Mouse (Mus musculus): ENCODE measurements around the gene Ankrd28. TPM values are rescaled to one million over a fixed set of nuclear protein-coding genes. Genes with fewer than 3 reads are reported as not detected.

The Ankrd28 gene
- total and polyA plus RNA-seq, 3 experiments: 6.6 to 27.7 (median 22.1) TPM

GRCm38 (mm10) chr14:31697346-31697745, 133.1 kb downstream of the Ankrd28 start:
- no peak overlapping the region for H3K9ac ChIP-seq (ENCODE audit: low read depth, low read length)
- H3K27me3 ChIP-seq (ENCODE audit: control insufficient read depth, insufficient read depth, low read length): no peaks in the 10 kb centered on the region
- H3K27ac ChIP-seq: peak overlapping the region; percentile 72
- H3K4me1 ChIP-seq (ENCODE audit: control insufficient read depth, insufficient read depth, low read length): peaks cover 3% of the 10 kb centered on the region
- TF ChIP-seq CTCF (IDR thresholded peaks at IDR 0.05) (no peak), POLR2A (IDR thresholded peaks at IDR 0.05; ENCODE audit: insufficient read depth, low read depth, low read length) (no peak), EP300 (IDR thresholded peaks at IDR 0.05; ENCODE audit: insufficient read depth, low read depth, low read length) (no peak)
- no peak overlapping the region for H3K4me3 ChIP-seq
- 67% methylated on average over 3 of the region's 3 CpGs for WGBS
- intact Hi-C loops (cut with DNase I): loop anchor here (5.0 kb wide), 2 partner anchors 40 to 45 kb away; no protein-coding TSS in a partner anchor
- DNase-seq: peak in 1 of 2 experiments; percentile 23
- no peaks in the 10 kb centered on the region for H3K79me2 ChIP-seq (replicated peaks; ENCODE audit: control insufficient read depth, insufficient read depth, low read length)
- H3K36me3 ChIP-seq (ENCODE audit: control insufficient read depth, insufficient read depth, low read length): no peaks in the 10 kb centered on the region

- peak overlapping the region; percentile 72 for H3K27ac ChIP-seq
- 79% methylated on average over 3 of the region's 3 CpGs for WGBS
- H3K36me3 ChIP-seq (ENCODE audit: control insufficient read depth, insufficient read depth, low read length): no peaks in the 10 kb centered on the region
- H3K4me3 ChIP-seq: no peak overlapping the region
- TF ChIP-seq EP300 (IDR thresholded peaks at IDR 0.05; ENCODE audit: insufficient read depth, low read depth, low read length) (no peak), CTCF (IDR thresholded peaks at IDR 0.05) (no peak), POLR2A (IDR thresholded peaks at IDR 0.05; ENCODE audit: insufficient read depth, low read depth, low read length) (no peak)
- no peaks in the 10 kb centered on the region for H3K27me3 ChIP-seq (ENCODE audit: control insufficient read depth, insufficient read depth, low read length)
- DNase-seq: no peak
- intact Hi-C loops (cut with DNase I): loop anchor here (5.0 kb wide), 2 partner anchors 40 to 45 kb away; no protein-coding TSS in a partner anchor
- H3K79me2 ChIP-seq (replicated peaks; ENCODE audit: control insufficient read depth, insufficient read depth, low read length): no peaks in the 10 kb centered on the region
- H3K4me1 ChIP-seq (ENCODE audit: control insufficient read depth, insufficient read depth, low read length): peaks cover 3% of the 10 kb centered on the region
- H3K9ac ChIP-seq (ENCODE audit: low read depth, low read length): no peak overlapping the region
These were observed 133.5 kb downstream of the Ankrd28 start for GRCm38 (mm10) chr14:31696985-31697303.

- Histone ChIP-seq H3K4me1 (ENCODE audit: control insufficient read depth, insufficient read depth, low read length) (peaks cover 3% of the 10 kb centered on the region), H3K4me3 (no peak overlapping the region), H3K36me3 (ENCODE audit: control insufficient read depth, insufficient read depth, low read length) (no peaks in the 10 kb centered on the region), H3K27me3 (ENCODE audit: control insufficient read depth, insufficient read depth, low read length) (no peaks in the 10 kb centered on the region), H3K79me2 (replicated peaks; ENCODE audit: control insufficient read depth, insufficient read depth, low read length) (no peaks in the 10 kb centered on the region), H3K9ac (ENCODE audit: low read depth, low read length) (no peak overlapping the region), H3K27ac (peak overlapping the region; percentile 72; the same call in 1 of the 2 replicates)
- WGBS: 71% methylated on average over 9 of the region's 9 CpGs
- no peak for DNase-seq
- TF ChIP-seq POLR2A (IDR thresholded peaks at IDR 0.05; ENCODE audit: insufficient read depth, low read depth, low read length): no peak
- no peak for TF ChIP-seq EP300 (IDR thresholded peaks at IDR 0.05; ENCODE audit: insufficient read depth, low read depth, low read length)
- TF ChIP-seq CTCF (IDR thresholded peaks at IDR 0.05): no peak
- intact Hi-C loops (cut with DNase I): loop anchor here (5.0 kb wide), 2 partner anchors 39 to 46 kb away; no protein-coding TSS in a partner anchor
These were observed 134.1 kb downstream of the Ankrd28 start for GRCm38 (mm10) chr14:31696206-31696984.

- Histone ChIP-seq H3K4me3 (no peak overlapping the region), H3K4me1 (ENCODE audit: control insufficient read depth, insufficient read depth, low read length) (peaks cover 3% of the 10 kb centered on the region), H3K36me3 (ENCODE audit: control insufficient read depth, insufficient read depth, low read length) (no peaks in the 10 kb centered on the region), H3K79me2 (replicated peaks; ENCODE audit: control insufficient read depth, insufficient read depth, low read length) (no peaks in the 10 kb centered on the region), H3K27me3 (ENCODE audit: control insufficient read depth, insufficient read depth, low read length) (no peaks in the 10 kb centered on the region), H3K27ac (no peak overlapping the region), H3K9ac (ENCODE audit: low read depth, low read length) (no peak overlapping the region)
- 92% methylated on average over 6 of the region's 6 CpGs for WGBS
- DNase-seq: no peak
- TF ChIP-seq EP300 (IDR thresholded peaks at IDR 0.05; ENCODE audit: insufficient read depth, low read depth, low read length) (no peak), POLR2A (IDR thresholded peaks at IDR 0.05; ENCODE audit: insufficient read depth, low read depth, low read length) (no peak), CTCF (IDR thresholded peaks at IDR 0.05) (no peak)
- intact Hi-C loops (cut with DNase I): no loop called here
These were observed 137.9 kb downstream of the Ankrd28 start for GRCm38 (mm10) chr14:31692536-31692935.

- no peak for DNase-seq
- TF ChIP-seq EP300 (IDR thresholded peaks at IDR 0.05; ENCODE audit: insufficient read depth, low read depth, low read length) (no peak), CTCF (IDR thresholded peaks at IDR 0.05) (no peak)
- Histone ChIP-seq H3K27me3 (ENCODE audit: control insufficient read depth, insufficient read depth, low read length) (no peaks in the 10 kb centered on the region), H3K79me2 (replicated peaks; ENCODE audit: control insufficient read depth, insufficient read depth, low read length) (no peaks in the 10 kb centered on the region), H3K9ac (ENCODE audit: low read depth, low read length) (no peak overlapping the region), H3K4me1 (ENCODE audit: control insufficient read depth, insufficient read depth, low read length) (peaks cover 4% of the 10 kb centered on the region), H3K36me3 (ENCODE audit: control insufficient read depth, insufficient read depth, low read length) (no peaks in the 10 kb centered on the region), H3K27ac (no peak overlapping the region), H3K4me3 (no peak overlapping the region)
- intact Hi-C loops (cut with DNase I): no loop called here
- WGBS: 100% methylated on average over 1 of the region's 1 CpGs
These were observed 144.2 kb downstream of the Ankrd28 start for GRCm38 (mm10) chr14:31686231-31686630.

- DNase-seq: no peak
- H3K27ac ChIP-seq: no peak overlapping the region
- H3K79me2 ChIP-seq (replicated peaks; ENCODE audit: control insufficient read depth, insufficient read depth, low read length): no peaks in the 10 kb centered on the region
These were observed 144.8 kb downstream of the Ankrd28 start for GRCm38 (mm10) chr14:31685680-31686079.

More at GRCm38 (mm10) chr14:31685680-31686079, 144.8 kb downstream of the Ankrd28 start:
- no peak for TF ChIP-seq CTCF (IDR thresholded peaks at IDR 0.05)
- no peak overlapping the region for H3K9ac ChIP-seq (ENCODE audit: low read depth, low read length)
- no peak overlapping the region for H3K4me3 ChIP-seq
- H3K4me1 ChIP-seq (ENCODE audit: control insufficient read depth, insufficient read depth, low read length): peaks cover 4% of the 10 kb centered on the region
- H3K36me3 ChIP-seq (ENCODE audit: control insufficient read depth, insufficient read depth, low read length): no peaks in the 10 kb centered on the region
- WGBS: 85% methylated on average over 10 of the region's 10 CpGs
- intact Hi-C loops (cut with DNase I): no loop called here
- H3K27me3 ChIP-seq (ENCODE audit: control insufficient read depth, insufficient read depth, low read length): no peaks in the 10 kb centered on the region

Measured in heart, adult 2 months (tissue).